Mouse (Mus musculus): Measurements from ENCODE around the gene Gas7. TPM values are rescaled to one million over a fixed set of nuclear protein-coding genes. Genes with fewer than 3 reads are reported as not detected.

Gas7 gene
- polyA plus RNA-seq, 1 experiment from 2014 or later = 3.3 TPM

GRCm38 (mm10) chr11:67474590-67474989, 19.4 kb downstream of the Gas7 start:
- DNase-seq (ENCODE audit: low spot score) (no peak), ATAC-seq (replicated peaks; ENCODE audit: insufficient number of reproducible peaks, low FRiP score, low TSS enrichment, low read depth) (no peak)
- WGBS = 76% methylated on average over 5 of the region's 5 CpGs
- Histone ChIP-seq H3K9me3 (replicated peaks; ENCODE audit: control insufficient read depth, low read length) (no peaks in the 10 kb centered on the region), H3K36me3 (replicated peaks; ENCODE audit: control insufficient read depth, insufficient read depth, low read depth, low read length) (no peaks in the 10 kb centered on the region), H3K27ac (replicated peaks; ENCODE audit: low read depth, low read length) (no peak overlapping the region), H3K27me3 (ENCODE audit: control insufficient read depth, insufficient read depth, low read length) (no peaks in the 10 kb centered on the region), H3K4me1 (ENCODE audit: control insufficient read depth, insufficient read depth, low read length) (no peaks in the 10 kb centered on the region), H3K9ac (replicated peaks; ENCODE audit: low read length) (no peak overlapping the region), H3K4me3 (ENCODE audit: low read depth, low read length) (no peak overlapping the region), H3K4me2 (ENCODE audit: low read depth, low read length) (no peak overlapping the region)

- H3K4me1 ChIP-seq (ENCODE audit: control insufficient read depth, insufficient read depth, low read length) = no peaks in the 10 kb centered on the region
- H3K9ac ChIP-seq (replicated peaks; ENCODE audit: low read length) = no peak overlapping the region
- no peak for ATAC-seq (replicated peaks; ENCODE audit: insufficient number of reproducible peaks, low FRiP score, low TSS enrichment, low read depth)
- H3K4me3 ChIP-seq (ENCODE audit: low read depth, low read length) = no peak overlapping the region
- DNase-seq (ENCODE audit: low spot score) = no peak
- no peaks in the 10 kb centered on the region for H3K27me3 ChIP-seq (ENCODE audit: control insufficient read depth, insufficient read depth, low read length)
- H3K4me2 ChIP-seq (ENCODE audit: low read depth, low read length) = no peak overlapping the region
- H3K27ac ChIP-seq (replicated peaks; ENCODE audit: low read depth, low read length) = no peak overlapping the region
- WGBS = 53% methylated on average over 4 of the region's 4 CpGs
- no peaks in the 10 kb centered on the region for H3K36me3 ChIP-seq (replicated peaks; ENCODE audit: control insufficient read depth, insufficient read depth, low read depth, low read length)
- no peaks in the 10 kb centered on the region for H3K9me3 ChIP-seq (replicated peaks; ENCODE audit: control insufficient read depth, low read length)
Measured at GRCm38 (mm10) chr11:67479534-67479933, 24.3 kb downstream of the Gas7 start.

GRCm38 (mm10) chr11:67480204-67480956, 25.1 kb downstream of the Gas7 start:
- Histone ChIP-seq H3K9me3 (replicated peaks; ENCODE audit: control insufficient read depth, low read length) (no peaks in the 10 kb centered on the region), H3K9ac (replicated peaks; ENCODE audit: low read length) (no peak overlapping the region), H3K4me1 (ENCODE audit: control insufficient read depth, insufficient read depth, low read length) (no peaks in the 10 kb centered on the region), H3K27me3 (ENCODE audit: control insufficient read depth, insufficient read depth, low read length) (no peaks in the 10 kb centered on the region), H3K27ac (replicated peaks; ENCODE audit: low read depth, low read length) (no peak overlapping the region), H3K36me3 (replicated peaks; ENCODE audit: control insufficient read depth, insufficient read depth, low read depth, low read length) (no peaks in the 10 kb centered on the region), H3K4me2 (ENCODE audit: low read depth, low read length) (no peak overlapping the region), H3K4me3 (ENCODE audit: low read depth, low read length) (no peak overlapping the region)
- DNase-seq (ENCODE audit: low spot score) = no peak
- ATAC-seq (replicated peaks; ENCODE audit: insufficient number of reproducible peaks, low FRiP score, low TSS enrichment, low read depth) = no peak
- WGBS = 89% methylated on average over 5 of the region's 5 CpGs

- ATAC-seq (replicated peaks; ENCODE audit: insufficient number of reproducible peaks, low FRiP score, low TSS enrichment, low read depth) = no peak
- Histone ChIP-seq H3K36me3 (replicated peaks; ENCODE audit: control insufficient read depth, insufficient read depth, low read depth, low read length) (no peaks in the 10 kb centered on the region), H3K9me3 (replicated peaks; ENCODE audit: control insufficient read depth, low read length) (no peaks in the 10 kb centered on the region), H3K4me3 (ENCODE audit: low read depth, low read length) (no peak overlapping the region), H3K27me3 (ENCODE audit: control insufficient read depth, insufficient read depth, low read length) (no peaks in the 10 kb centered on the region), H3K4me2 (ENCODE audit: low read depth, low read length) (no peak overlapping the region), H3K9ac (replicated peaks; ENCODE audit: low read length) (no peak overlapping the region), H3K4me1 (ENCODE audit: control insufficient read depth, insufficient read depth, low read length) (no peaks in the 10 kb centered on the region), H3K27ac (replicated peaks; ENCODE audit: low read depth, low read length) (no peak overlapping the region)
- no peak for DNase-seq (ENCODE audit: low spot score)
- WGBS = 76% methylated on average over 5 of the region's 5 CpGs
Measured at GRCm38 (mm10) chr11:67481691-67482090, 26.5 kb downstream of the Gas7 start.

- H3K9ac ChIP-seq (replicated peaks; ENCODE audit: low read length) = no peak overlapping the region
- H3K27me3 ChIP-seq (ENCODE audit: control insufficient read depth, insufficient read depth, low read length) = no peaks in the 10 kb centered on the region
- DNase-seq (ENCODE audit: low spot score) = peak; percentile 26
- H3K4me1 ChIP-seq (ENCODE audit: control insufficient read depth, insufficient read depth, low read length) = no peaks in the 10 kb centered on the region
- H3K9me3 ChIP-seq (replicated peaks; ENCODE audit: control insufficient read depth, low read length) = no peaks in the 10 kb centered on the region
- H3K4me2 ChIP-seq (ENCODE audit: low read depth, low read length) = no peak overlapping the region
- 60% methylated on average over 9 of the region's 9 CpGs for WGBS
- no peak overlapping the region for H3K27ac ChIP-seq (replicated peaks; ENCODE audit: low read depth, low read length)
- ATAC-seq (replicated peaks; ENCODE audit: insufficient number of reproducible peaks, low FRiP score, low TSS enrichment, low read depth) = no peak
- H3K4me3 ChIP-seq (ENCODE audit: low read depth, low read length) = no peak overlapping the region
- no peaks in the 10 kb centered on the region for H3K36me3 ChIP-seq (replicated peaks; ENCODE audit: control insufficient read depth, insufficient read depth, low read depth, low read length)
Measured at GRCm38 (mm10) chr11:67482217-67482760, 27.1 kb downstream of the Gas7 start.

GRCm38 (mm10) chr11:67488156-67488555, 32.9 kb downstream of the Gas7 start:
- no peaks in the 10 kb centered on the region for H3K36me3 ChIP-seq (replicated peaks; ENCODE audit: control insufficient read depth, insufficient read depth, low read depth, low read length)
- DNase-seq (ENCODE audit: low spot score) = no peak
- 79% methylated on average over 12 of the region's 12 CpGs for WGBS
- H3K9ac ChIP-seq (replicated peaks; ENCODE audit: low read length) = no peak overlapping the region
- no peaks in the 10 kb centered on the region for H3K27me3 ChIP-seq (ENCODE audit: control insufficient read depth, insufficient read depth, low read length)
- ATAC-seq (replicated peaks; ENCODE audit: insufficient number of reproducible peaks, low FRiP score, low TSS enrichment, low read depth) = no peak
- no peak overlapping the region for H3K4me3 ChIP-seq (ENCODE audit: low read depth, low read length)
- no peaks in the 10 kb centered on the region for H3K9me3 ChIP-seq (replicated peaks; ENCODE audit: control insufficient read depth, low read length)
- no peak overlapping the region for H3K27ac ChIP-seq (replicated peaks; ENCODE audit: low read depth, low read length)
- no peak overlapping the region for H3K4me2 ChIP-seq (ENCODE audit: low read depth, low read length)
- H3K4me1 ChIP-seq (ENCODE audit: control insufficient read depth, insufficient read depth, low read length) = no peaks in the 10 kb centered on the region

- WGBS = 73% methylated on average over 10 of the region's 10 CpGs
- no peaks in the 10 kb centered on the region for H3K27me3 ChIP-seq (ENCODE audit: control insufficient read depth, insufficient read depth, low read length)
- no peaks in the 10 kb centered on the region for H3K9me3 ChIP-seq (replicated peaks; ENCODE audit: control insufficient read depth, low read length)
Measured at GRCm38 (mm10) chr11:67489647-67490175, 34.5 kb downstream of the Gas7 start.

GRCm38 (mm10) chr11:67496796-67497195, 41.6 kb downstream of the Gas7 start:
- 52% methylated on average over 1 of the region's 1 CpGs for WGBS
- no peak for ATAC-seq (replicated peaks; ENCODE audit: insufficient number of reproducible peaks, low FRiP score, low TSS enrichment, low read depth)
- Histone ChIP-seq H3K27ac (replicated peaks; ENCODE audit: low read depth, low read length) (no peak overlapping the region), H3K4me3 (ENCODE audit: low read depth, low read length) (no peak overlapping the region), H3K4me1 (ENCODE audit: control insufficient read depth, insufficient read depth, low read length) (no peaks in the 10 kb centered on the region), H3K27me3 (ENCODE audit: control insufficient read depth, insufficient read depth, low read length) (no peaks in the 10 kb centered on the region), H3K9ac (replicated peaks; ENCODE audit: low read length) (no peak overlapping the region), H3K36me3 (replicated peaks; ENCODE audit: control insufficient read depth, insufficient read depth, low read depth, low read length) (no peaks in the 10 kb centered on the region), H3K4me2 (ENCODE audit: low read depth, low read length) (no peak overlapping the region), H3K9me3 (replicated peaks; ENCODE audit: control insufficient read depth, low read length) (no peaks in the 10 kb centered on the region)
- DNase-seq (ENCODE audit: low spot score) = no peak

More at GRCm38 (mm10) chr11:67489647-67490175, 34.5 kb downstream of the Gas7 start:
- H3K4me2 ChIP-seq (ENCODE audit: low read depth, low read length) = no peak overlapping the region
- no peaks in the 10 kb centered on the region for H3K36me3 ChIP-seq (replicated peaks; ENCODE audit: control insufficient read depth, insufficient read depth, low read depth, low read length)
- ATAC-seq (replicated peaks; ENCODE audit: insufficient number of reproducible peaks, low FRiP score, low TSS enrichment, low read depth) (no peak), DNase-seq (ENCODE audit: low spot score) (no peak)
- no peak overlapping the region for H3K9ac ChIP-seq (replicated peaks; ENCODE audit: low read length)
- no peak overlapping the region for H3K27ac ChIP-seq (replicated peaks; ENCODE audit: low read depth, low read length)
- H3K4me3 ChIP-seq (ENCODE audit: low read depth, low read length) = no peak overlapping the region
- no peaks in the 10 kb centered on the region for H3K4me1 ChIP-seq (ENCODE audit: control insufficient read depth, insufficient read depth, low read length)

Data from embryonic facial prominence, embryonic 11.5 days (tissue).